Mouse (Mus musculus) liver, embryonic 14.5 days (tissue): ENCODE results near the gene D8Ertd738e.

ENCODE experiments used
- CTCF ChIP-seq: IDR thresholded peaks from 2 replicates; pipeline ENCODE4 v1.5.1; 2016; ENCODE audit warnings: antibody characterized with exemption, low read depth, control low read depth
- EP300 ChIP-seq: IDR thresholded peaks from 2 replicates; pipeline ENCODE4 v1.6.1; 2016; ENCODE audit warnings: antibody characterized with exemption, low read depth

DNA sequence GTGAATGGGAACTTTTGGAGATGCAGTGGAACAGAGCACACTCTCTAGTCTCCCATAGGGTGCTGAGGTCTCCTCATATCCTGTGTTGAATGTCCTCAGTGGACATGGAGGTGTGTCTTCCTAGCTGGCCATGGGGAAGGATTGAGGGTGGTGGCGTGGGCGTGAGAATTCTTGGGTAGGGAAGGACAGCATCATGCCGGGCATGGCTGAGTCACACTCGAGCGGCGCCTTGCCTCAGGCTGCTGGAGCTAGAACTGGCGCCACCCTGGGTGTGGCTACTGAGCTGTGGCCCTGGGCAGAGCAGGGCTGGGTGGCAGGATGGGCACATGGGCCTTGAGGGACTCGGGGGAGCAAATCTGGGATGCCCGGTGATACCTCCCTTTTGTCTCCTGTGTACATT lies 47.1 kb downstream of the D8Ertd738e start:
- TF ChIP-seq CTCF (no peak), EP300 (no peak)
